Mouse (Mus musculus) liver, postnatal 0 days (tissue): ENCODE data around the gene Psmb3. TPM values are rescaled to one million over a fixed set of nuclear protein-coding genes. Genes with fewer than 3 reads are reported as not detected.
"Not testable (repeated sequence)": the region's sequence is repeated elsewhere in the genome, so short reads cannot be mapped to it uniquely, and the experiment has no call there.

Experiments used
- ATAC-seq: fragments of 200-750 bp; cut with Nextera tagmentation; 2 replicates; pipeline ENCODE4 v1.8.0; 2017; ENCODE audit warnings: mild to moderate bottlenecking, moderate library complexity
- DNase-seq: peaks from one replicate; pipeline ENCODE4 v3.0.0-alpha.2; 2016
- H3K27ac ChIP-seq: fragments of 300-500 bp; sonication (generic); 2 replicates; pipeline ENCODE4 v1.5.1; 2014; ENCODE audit warnings: antibody characterized with exemption, moderate library complexity, mild to moderate bottlenecking, low read depth
- H3K27me3 ChIP-seq: fragments of 300-500 bp; sonication (generic); 2 replicates; pipeline ENCODE4 v1.6.1; 2014; ENCODE audit warnings: low read length, control low read depth, mixed read lengths; ENCODE audit not compliant: insufficient read depth
- H3K36me3 ChIP-seq: fragments of 300-500 bp; sonication (generic); replicated peaks from 2 replicates; pipeline ENCODE4 v1.6.1; 2014; ENCODE audit warnings: mild to moderate bottlenecking, control low read depth, low read length, moderate library complexity, mixed read lengths; ENCODE audit not compliant: insufficient read depth
- H3K4me1 ChIP-seq: fragments of 300-500 bp; sonication (generic); 2 replicates; pipeline ENCODE4 v1.6.1; 2014; ENCODE audit warnings: antibody characterized with exemption, mild to moderate bottlenecking, control low read depth; ENCODE audit not compliant: insufficient read depth
- H3K4me2 ChIP-seq: fragments of 300-500 bp; sonication (generic); 2 replicates; pipeline ENCODE4 v1.6.1; 2014; ENCODE audit warnings: low read depth, mild to moderate bottlenecking, low read length, moderate library complexity, mixed read lengths
- H3K4me3 ChIP-seq: fragments of 300-500 bp; sonication (generic); 2 replicates; pipeline ENCODE4 v1.5.1; 2014; ENCODE audit warnings: low read depth, low read length
- H3K9ac ChIP-seq: fragments of 300-500 bp; sonication (generic); replicated peaks from 2 replicates; pipeline ENCODE4 v1.6.1; 2014; ENCODE audit warnings: mild to moderate bottlenecking, moderate library complexity
- H3K9me3 ChIP-seq: fragments of 300-500 bp; sonication (generic); 2 replicates; pipeline ENCODE4 v1.6.1; 2016; ENCODE audit warnings: mild to moderate bottlenecking, control low read depth, low read length, mixed read lengths
- CTCF ChIP-seq: sonication (generic); IDR thresholded peaks from 2 replicates; pipeline ENCODE4 v1.5.1; 2016; ENCODE audit warnings: antibody characterized with exemption, low read depth
- EP300 ChIP-seq: IDR thresholded peaks from 2 replicates; pipeline ENCODE4 v1.6.1; 2016; ENCODE audit warnings: antibody characterized with exemption, low read depth, mild to moderate bottlenecking
- WGBS: fragments of 180-500 bp; shearing (Covaris S2); extraction: QIAGEN DNeasy Blood & Tissue Kit; methylation state at CpG from one replicate; pipeline ENCODE4 v1.1.7; 2014; ENCODE audit not compliant: insufficient replicate concordance; 5-methylcytosine and 5-hydroxymethylcytosine counted together
- polyA plus RNA-seq: library from polyadenylated mRNA; unstranded; fragments of >200 nt; fragmentation: Nextera tagmentation; extraction: Ambion mirVana; gene quantifications from 2 replicates; pipeline ENCODE4 v1.2.1, GENCODE M21; 2015

The Psmb3 gene
- polyA plus RNA-seq, 1 experiment from 2014 or later: 267 TPM

DNA sequence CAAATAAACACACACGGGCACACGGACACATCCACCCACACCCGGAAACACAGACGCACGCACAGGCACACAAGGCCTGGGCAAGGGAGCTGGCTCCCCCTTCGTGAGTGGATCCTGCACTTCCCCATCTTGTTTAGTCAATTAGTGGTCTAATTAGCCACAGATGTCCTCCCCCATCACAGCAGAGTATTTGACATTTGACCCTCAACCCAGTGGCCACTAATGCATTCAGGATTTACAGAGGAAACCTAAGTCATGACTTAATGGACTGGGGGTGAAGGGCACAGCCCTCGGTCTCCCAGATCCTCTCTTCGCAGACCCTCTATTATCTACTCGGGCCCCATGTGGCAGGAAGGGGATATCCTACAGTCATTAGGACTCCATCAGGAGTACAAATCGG, 30.5 kb downstream of the Psmb3 start:
- no peak for DNase-seq
- no peak overlapping the region for H3K9ac ChIP-seq
- H3K4me1 ChIP-seq: no peaks in the 10 kb centered on the region
- no peak for TF ChIP-seq CTCF
- TF ChIP-seq EP300: no peak
- H3K9me3 ChIP-seq: no peaks in the 10 kb centered on the region
- ATAC-seq: no peak
- H3K36me3 ChIP-seq: peaks cover 25% of the 10 kb centered on the region
- no peak overlapping the region for H3K4me3 ChIP-seq
- WGBS: 36% methylated on average over 10 of the region's 10 CpGs
- H3K4me2 ChIP-seq: no peak overlapping the region
- no peak overlapping the region for H3K27ac ChIP-seq
- H3K27me3 ChIP-seq: no peaks in the 10 kb centered on the region

DNA sequence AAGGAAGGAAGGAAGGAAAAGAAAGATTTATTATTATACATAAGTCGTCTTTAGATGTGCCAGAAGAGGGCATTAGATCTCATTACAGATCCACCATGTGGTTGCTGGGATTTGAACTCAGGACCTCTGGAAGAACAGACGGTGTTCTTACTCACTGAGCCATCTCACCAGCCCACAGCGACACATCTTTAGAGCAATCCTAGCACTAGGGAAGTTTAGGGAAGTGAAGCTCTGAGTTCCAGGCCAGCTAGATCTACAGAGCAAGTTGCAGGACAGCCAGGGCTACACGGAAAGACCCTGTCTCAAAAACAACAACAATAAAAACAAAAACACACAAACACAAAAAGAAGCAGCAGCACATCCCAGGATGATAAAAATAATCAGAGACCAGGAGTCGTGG, 31.6 kb downstream of the Psmb3 start:
- not testable (repeated sequence) for H3K9ac ChIP-seq, H3K9me3 ChIP-seq, H3K4me3 ChIP-seq, H3K27me3 ChIP-seq, DNase-seq, H3K27ac ChIP-seq, H3K4me2 ChIP-seq, H3K4me1 ChIP-seq, ATAC-seq
- peaks cover 17% of the 10 kb centered on the region for H3K36me3 ChIP-seq
- WGBS: 58% methylated on average over 5 of the region's 5 CpGs

DNA sequence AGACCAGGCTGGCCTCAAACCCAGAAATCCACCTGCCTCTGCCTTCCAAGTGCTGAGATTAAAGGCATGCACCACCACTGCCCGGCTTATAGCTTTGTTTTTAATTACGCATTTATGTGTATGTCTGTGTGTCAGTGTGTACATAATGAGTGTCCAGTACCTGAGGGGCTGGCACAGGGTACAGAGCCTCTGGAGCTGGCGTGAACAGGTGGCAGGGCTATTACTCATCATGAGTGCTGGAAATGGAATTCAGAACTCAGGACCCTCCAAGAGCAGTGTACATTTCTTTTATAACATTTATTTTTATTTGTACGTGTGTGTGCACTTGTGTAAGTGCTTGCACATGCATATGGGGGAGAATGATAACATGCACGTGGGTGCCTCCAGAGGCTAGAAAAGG, 33.4 kb downstream of the Psmb3 start:
- no peak for ATAC-seq

DNA sequence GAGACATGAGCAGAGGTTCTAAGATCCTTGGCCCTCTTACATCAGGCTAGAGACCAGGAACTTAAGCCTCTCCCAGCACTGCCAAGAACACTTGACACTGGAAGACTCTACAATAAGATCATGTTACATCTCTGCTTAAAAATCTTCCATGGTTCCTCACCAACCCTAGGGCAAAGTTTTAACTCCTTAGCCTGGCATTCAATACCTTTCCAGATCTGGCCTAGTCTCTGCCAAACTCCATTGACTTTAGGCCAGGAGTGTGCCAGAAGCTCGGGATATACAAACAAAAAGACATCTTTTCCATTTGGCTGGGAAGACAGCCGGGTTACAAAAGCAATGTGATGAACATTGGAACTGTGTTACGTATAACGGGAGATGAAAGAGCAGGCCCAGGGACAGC, 34.4 kb downstream of the Psmb3 start:
- H3K4me2 ChIP-seq: no peak overlapping the region
- TF ChIP-seq EP300 (no peak), CTCF (no peak)
- DNase-seq (no peak), ATAC-seq (no peak)
- H3K27me3 ChIP-seq: no peaks in the 10 kb centered on the region
- peaks cover 2% of the 10 kb centered on the region for H3K36me3 ChIP-seq
- no peaks in the 10 kb centered on the region for H3K9me3 ChIP-seq
- H3K9ac ChIP-seq: no peak overlapping the region
- no peak overlapping the region for H3K27ac ChIP-seq
- WGBS: 53% methylated on average over 4 of the region's 4 CpGs
- peaks cover 8% of the 10 kb centered on the region for H3K4me1 ChIP-seq
- no peak overlapping the region for H3K4me3 ChIP-seq

More for the DNA sequence above, 33.4 kb downstream of the Psmb3 start:
- peaks cover 7% of the 10 kb centered on the region for H3K36me3 ChIP-seq
- no peaks in the 10 kb centered on the region for H3K9me3 ChIP-seq
- 84% methylated on average over 5 of the region's 5 CpGs for WGBS
- peaks cover 3% of the 10 kb centered on the region; the same call in 1 of the 2 replicates for H3K4me1 ChIP-seq
- TF ChIP-seq EP300 (no peak), CTCF (no peak)
- H3K27me3 ChIP-seq: no peaks in the 10 kb centered on the region
- no peak overlapping the region for H3K4me2 ChIP-seq
- DNase-seq: no peak
- no peak overlapping the region for H3K9ac ChIP-seq
- H3K4me3 ChIP-seq: no peak overlapping the region
- no peak overlapping the region for H3K27ac ChIP-seq

DNA sequence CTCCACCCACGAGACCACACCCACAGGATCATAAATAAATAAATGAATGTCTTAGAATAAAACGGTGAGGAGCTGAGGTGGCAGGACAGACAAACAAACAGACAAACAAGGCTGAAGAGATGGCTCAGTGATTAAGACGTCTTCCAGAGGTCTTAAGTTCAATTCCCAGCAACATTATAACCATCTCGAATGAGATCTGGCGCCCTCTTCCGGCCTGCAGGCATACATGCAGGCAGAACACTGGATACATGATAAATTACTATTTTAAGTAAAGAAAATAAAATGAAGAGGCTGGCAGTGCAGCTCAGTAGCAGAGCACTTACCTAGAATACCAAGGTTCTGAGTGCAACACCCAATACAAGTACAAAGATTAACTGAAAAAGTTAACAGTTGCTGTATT, 35.5 kb downstream of the Psmb3 start:
- no peak overlapping the region for H3K4me2 ChIP-seq
- 63% methylated on average over 6 of the region's 6 CpGs for WGBS
- TF ChIP-seq EP300 (no peak), CTCF (peak; percentile 64)

DNA sequence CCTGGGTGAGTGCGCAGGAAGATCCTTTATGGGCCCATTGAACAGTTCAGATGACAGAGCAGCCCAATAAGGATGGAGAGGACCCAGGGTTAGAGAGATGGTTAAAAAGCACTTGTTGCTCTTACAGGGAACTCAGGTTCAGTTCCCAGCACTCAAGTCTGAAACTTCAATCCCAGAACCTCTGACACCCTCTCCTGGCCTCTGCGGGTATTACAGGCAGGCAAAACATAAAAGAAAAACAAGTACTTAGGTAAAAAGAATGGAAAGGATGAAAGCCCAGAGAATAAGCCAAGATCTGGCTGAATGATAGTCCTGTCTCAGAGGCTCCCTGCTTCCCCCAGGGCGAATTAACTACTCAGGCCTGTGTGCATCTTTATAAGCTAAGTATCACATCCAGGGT, 36.0 kb downstream of the Psmb3 start:
- no peak overlapping the region for H3K4me3 ChIP-seq
- H3K27ac ChIP-seq: no peak overlapping the region
- H3K36me3 ChIP-seq: no peaks in the 10 kb centered on the region; the same call in 1 of the 2 replicates
- no peak for ATAC-seq
- H3K4me1 ChIP-seq: peaks cover 18% of the 10 kb centered on the region
- TF ChIP-seq EP300 (no peak), CTCF (peak; percentile 48)
- no peak for DNase-seq
- H3K27me3 ChIP-seq: no peaks in the 10 kb centered on the region
- H3K4me2 ChIP-seq: no peak overlapping the region
- H3K9ac ChIP-seq: no peak overlapping the region
- H3K9me3 ChIP-seq: no peaks in the 10 kb centered on the region
- WGBS: 85% methylated on average over 3 of the region's 3 CpGs

More for the DNA sequence above, 35.5 kb downstream of the Psmb3 start:
- no peaks in the 10 kb centered on the region for H3K27me3 ChIP-seq
- peaks cover 18% of the 10 kb centered on the region for H3K4me1 ChIP-seq
- H3K36me3 ChIP-seq: no peaks in the 10 kb centered on the region; the same call in 1 of the 2 replicates
- H3K27ac ChIP-seq: no peak overlapping the region
- H3K9ac ChIP-seq: no peak overlapping the region
- DNase-seq (no peak), ATAC-seq (no peak)
- no peak overlapping the region for H3K4me3 ChIP-seq
- no peaks in the 10 kb centered on the region for H3K9me3 ChIP-seq

DNA sequence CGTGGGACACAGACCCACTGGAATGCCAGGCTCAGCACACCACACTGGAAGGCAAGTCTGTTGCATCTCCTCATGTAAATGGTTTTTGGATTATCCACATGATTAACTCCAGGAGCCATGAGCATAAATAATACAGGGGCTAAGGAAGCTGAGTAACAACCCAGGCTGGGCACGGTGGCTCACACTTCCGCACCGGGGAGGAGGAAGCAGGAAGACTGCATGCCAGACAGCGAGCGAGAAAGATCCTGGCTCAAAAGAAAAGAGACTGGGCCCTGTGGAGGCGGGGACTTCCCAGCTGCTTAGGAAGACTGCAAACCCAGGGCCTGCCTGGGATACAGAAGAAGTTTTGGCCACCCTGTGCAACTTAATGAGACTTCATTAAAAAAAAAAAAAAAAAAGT, 37.0 kb downstream of the Psmb3 start:
- Histone ChIP-seq H3K4me2 (peak overlapping the region; percentile 20), H3K9me3 (no peaks in the 10 kb centered on the region), H3K27me3 (no peaks in the 10 kb centered on the region), H3K27ac (0 out of 2 replicates have a peak overlapping the region, but pooled peaks have one; percentile 19), H3K36me3 (no peaks in the 10 kb centered on the region; the same call in 1 of the 2 replicates), H3K4me3 (no peak overlapping the region), H3K4me1 (peaks cover 18% of the 10 kb centered on the region), H3K9ac (no peak overlapping the region)
- TF ChIP-seq CTCF (no peak), EP300 (no peak)
- ATAC-seq (no peak), DNase-seq (no peak)
- WGBS: 35% methylated on average over 7 of the region's 7 CpGs
